Mouse (Mus musculus): ENCODE data around the gene Mad2l1bp. TPM values are rescaled to one million over a fixed set of nuclear protein-coding genes. Genes with fewer than 3 reads are reported as not detected.
A peak's percentile ranks its signal among the peaks of the same experiment; 100 is the strongest.

The Mad2l1bp gene
- polyA plus RNA-seq, 1 experiment, result 18.5 TPM

DNA sequence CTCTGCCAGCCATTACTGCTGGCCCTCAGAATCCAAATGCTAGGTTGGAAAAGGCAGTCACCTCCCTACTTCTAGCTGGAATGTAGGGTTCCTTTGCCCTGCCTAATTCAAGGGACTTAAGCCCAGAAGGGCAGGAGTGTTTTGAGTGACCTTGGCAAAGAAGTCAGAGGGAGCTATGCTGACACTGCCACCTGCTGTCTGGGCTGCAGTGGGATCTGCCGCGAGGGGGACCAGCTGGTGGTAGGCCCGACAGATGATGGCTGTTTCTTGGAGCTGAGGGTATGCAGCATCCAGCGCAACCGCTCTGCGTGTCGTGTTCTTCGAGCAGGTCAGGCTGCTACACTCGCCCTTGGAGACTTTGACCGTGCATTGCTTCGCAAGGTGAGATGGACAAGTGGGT, 13.7 kb upstream of the Mad2l1bp start:
- H3K36me3 ChIP-seq (replicated peaks; ENCODE audit: low read length), result peaks cover 95% of the 10 kb centered on the region
- H3K9me3 ChIP-seq, result no peaks in the 10 kb centered on the region
- H3K27me3 ChIP-seq (replicated peaks), result no peaks in the 10 kb centered on the region
- TF ChIP-seq GATA1 (IDR thresholded peaks at IDR 0.05; ENCODE audit: borderline replicate concordance, low read length), result no peak
- no peak for TF ChIP-seq FLI1 (IDR thresholded peaks at IDR 0.05; ENCODE audit: low read length)
- peaks cover 95% of the 10 kb centered on the region for H3K4me1 ChIP-seq
- peak overlapping the region; percentile 31 for H3K4me3 ChIP-seq (replicated peaks)

DNA sequence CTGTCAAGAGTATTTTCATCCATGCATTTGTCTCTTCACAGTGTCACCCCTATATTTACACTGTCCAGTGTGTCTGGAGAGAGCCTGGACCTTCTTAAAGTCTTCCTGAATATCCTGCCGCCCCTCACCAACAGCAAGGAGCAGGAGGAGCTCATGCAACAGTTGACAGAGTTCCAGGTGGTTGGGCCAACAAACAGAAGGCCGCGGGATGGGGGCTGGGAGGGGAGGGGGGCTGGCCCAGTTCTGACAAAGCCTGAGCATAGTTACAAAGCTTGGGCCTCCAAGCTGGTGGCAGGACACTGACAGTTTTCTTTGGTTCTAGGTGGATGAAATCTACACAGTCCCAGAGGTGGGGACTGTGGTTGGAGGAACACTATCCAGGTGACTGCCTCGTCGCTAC, 12.9 kb upstream of the Mad2l1bp start:
- Histone ChIP-seq H3K9me3 (no peaks in the 10 kb centered on the region), H3K27me3 (replicated peaks) (no peaks in the 10 kb centered on the region), H3K4me1 (peaks cover 97% of the 10 kb centered on the region), H3K36me3 (replicated peaks; ENCODE audit: low read length) (peaks cover 90% of the 10 kb centered on the region), H3K4me3 (replicated peaks) (no peak overlapping the region)
- no peak for TF ChIP-seq GATA1 (IDR thresholded peaks at IDR 0.05; ENCODE audit: borderline replicate concordance, low read length)
- TF ChIP-seq FLI1 (IDR thresholded peaks at IDR 0.05; ENCODE audit: low read length), result no peak

DNA sequence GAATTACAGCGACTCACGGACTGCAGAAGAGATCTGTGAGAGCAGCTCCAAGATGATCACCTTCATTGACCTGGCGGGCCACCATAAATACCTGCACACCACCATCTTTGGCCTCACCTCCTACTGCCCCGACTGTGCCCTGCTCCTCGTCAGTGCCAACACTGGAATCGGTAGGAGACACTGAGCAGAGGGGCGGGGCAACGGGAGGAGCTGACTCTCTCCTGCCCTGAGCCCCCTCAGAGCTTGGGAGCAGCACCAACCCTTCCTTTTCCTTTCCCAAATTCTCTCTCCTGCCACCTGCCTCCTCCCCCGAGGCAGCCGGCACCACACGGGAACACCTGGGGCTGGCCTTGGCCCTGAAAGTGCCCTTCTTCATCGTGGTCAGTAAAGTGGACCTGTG, 12.1 kb upstream of the Mad2l1bp start:
- Histone ChIP-seq H3K36me3 (replicated peaks; ENCODE audit: low read length) (peaks cover 82% of the 10 kb centered on the region), H3K4me3 (replicated peaks) (peak overlapping the region; percentile 24), H3K4me1 (peaks cover 90% of the 10 kb centered on the region), H3K27me3 (replicated peaks) (no peaks in the 10 kb centered on the region), H3K9me3 (no peaks in the 10 kb centered on the region)
- TF ChIP-seq GATA1 (IDR thresholded peaks at IDR 0.05; ENCODE audit: borderline replicate concordance, low read length) (no peak), FLI1 (IDR thresholded peaks at IDR 0.05; ENCODE audit: low read length) (no peak)

DNA sequence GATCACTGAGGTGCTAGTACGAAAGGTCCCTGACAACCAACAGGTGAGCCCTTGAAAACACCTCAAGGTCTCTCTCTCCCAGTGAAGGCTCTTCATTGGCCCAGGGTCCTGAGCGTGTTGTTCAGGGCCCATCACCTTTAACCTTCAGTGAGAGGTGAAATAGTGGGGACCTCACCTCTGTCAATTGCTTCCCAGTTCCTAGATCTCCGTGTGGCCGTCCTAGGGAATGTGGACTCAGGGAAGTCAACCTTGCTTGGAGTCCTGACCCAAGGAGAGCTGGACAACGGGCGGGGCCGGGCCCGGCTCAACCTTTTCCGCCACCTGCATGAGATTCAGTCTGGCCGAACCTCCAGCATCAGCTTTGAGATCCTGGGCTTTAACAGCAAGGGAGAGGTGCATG, 11.4 kb upstream of the Mad2l1bp start:
- TF ChIP-seq FLI1 (IDR thresholded peaks at IDR 0.05; ENCODE audit: low read length) (no peak), GATA1 (IDR thresholded peaks at IDR 0.05; ENCODE audit: borderline replicate concordance, low read length) (no peak)
- peaks cover 89% of the 10 kb centered on the region for H3K4me1 ChIP-seq
- peaks cover 76% of the 10 kb centered on the region for H3K36me3 ChIP-seq (replicated peaks; ENCODE audit: low read length)
- no peaks in the 10 kb centered on the region for H3K9me3 ChIP-seq
- H3K4me3 ChIP-seq (replicated peaks), result no peak overlapping the region
- H3K27me3 ChIP-seq (replicated peaks), result no peaks in the 10 kb centered on the region

DNA sequence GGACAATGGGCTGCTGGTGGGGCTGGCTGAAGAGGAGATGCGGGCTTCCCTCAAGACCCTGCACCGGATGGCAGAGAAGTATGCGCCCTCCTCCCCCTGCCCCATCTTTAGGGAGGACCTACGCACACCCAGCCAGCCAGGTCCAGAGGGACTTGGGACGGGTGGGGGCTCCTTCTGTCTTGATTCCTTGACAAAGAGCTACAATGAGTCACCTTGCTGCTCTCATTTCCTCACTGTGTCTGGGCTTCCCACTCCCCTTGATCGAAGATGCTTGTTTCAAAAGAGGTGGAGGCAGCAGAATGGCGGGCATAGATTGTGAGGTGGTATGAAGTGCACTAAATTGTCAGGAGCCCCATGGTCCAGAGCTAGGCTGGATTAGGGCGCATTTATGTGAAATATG, 10.9 kb upstream of the Mad2l1bp start:
- no peak for TF ChIP-seq FLI1 (IDR thresholded peaks at IDR 0.05; ENCODE audit: low read length)
- no peak for TF ChIP-seq GATA1 (IDR thresholded peaks at IDR 0.05; ENCODE audit: borderline replicate concordance, low read length)
- Histone ChIP-seq H3K9me3 (no peaks in the 10 kb centered on the region), H3K4me3 (replicated peaks) (peak overlapping the region; percentile 18), H3K36me3 (replicated peaks; ENCODE audit: low read length) (peaks cover 71% of the 10 kb centered on the region), H3K4me1 (peaks cover 89% of the 10 kb centered on the region), H3K27me3 (replicated peaks) (no peaks in the 10 kb centered on the region)

DNA sequence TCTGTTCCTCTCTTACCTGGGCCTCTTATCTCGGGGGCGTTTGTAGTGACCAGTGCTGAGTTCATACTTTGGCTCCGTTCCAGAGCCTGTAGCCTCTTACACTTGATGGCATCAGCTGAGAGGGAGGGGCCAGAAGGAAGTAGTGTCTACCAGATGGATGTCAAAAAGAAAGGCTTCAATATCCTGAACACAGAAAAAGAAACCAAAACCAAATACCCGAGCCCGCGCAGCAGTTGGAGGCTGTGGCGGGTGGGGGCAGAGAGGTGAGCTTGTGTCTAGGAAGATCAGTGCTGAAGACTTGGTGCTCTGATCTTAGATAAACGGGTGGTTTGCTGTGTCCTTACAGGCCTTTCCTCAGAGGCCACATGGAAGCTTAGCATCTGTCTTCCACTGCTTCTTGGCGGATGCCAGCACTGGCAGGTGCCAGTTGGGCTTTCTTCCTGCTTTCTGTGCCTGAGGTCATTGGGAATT, 9.6 kb upstream of the Mad2l1bp start:
- TF ChIP-seq FLI1 (IDR thresholded peaks at IDR 0.05; ENCODE audit: low read length), result no peak
- TF ChIP-seq GATA1 (IDR thresholded peaks at IDR 0.05; ENCODE audit: borderline replicate concordance, low read length), result no peak
- no peaks in the 10 kb centered on the region for H3K27me3 ChIP-seq (replicated peaks)
- peaks cover 88% of the 10 kb centered on the region for H3K4me1 ChIP-seq
- peaks cover 58% of the 10 kb centered on the region for H3K36me3 ChIP-seq (replicated peaks; ENCODE audit: low read length)
- no peaks in the 10 kb centered on the region for H3K9me3 ChIP-seq
- peak overlapping the region; percentile 95 for H3K4me3 ChIP-seq (replicated peaks)

DNA sequence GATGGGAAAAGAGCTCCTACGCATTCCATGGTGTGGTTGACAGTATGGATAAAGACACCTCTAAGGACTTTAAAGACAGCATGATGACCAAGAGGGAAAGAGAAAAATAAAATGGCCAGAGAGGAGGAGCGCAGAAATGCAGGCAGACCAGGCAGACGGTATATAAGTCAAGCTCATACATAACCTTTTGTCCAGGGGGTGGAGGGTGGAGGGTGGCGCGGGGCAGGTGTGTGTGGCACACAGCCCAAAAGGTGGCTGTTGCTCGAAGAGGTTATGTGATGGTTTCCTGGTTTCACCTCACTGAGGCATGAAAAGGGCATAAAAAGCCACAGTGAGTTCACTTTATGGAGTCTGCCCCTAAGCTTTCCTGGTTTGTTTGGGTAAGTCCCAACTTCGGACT, 9.2 kb upstream of the Mad2l1bp start:
- TF ChIP-seq GATA1 (IDR thresholded peaks at IDR 0.05; ENCODE audit: borderline replicate concordance, low read length) (no peak), FLI1 (IDR thresholded peaks at IDR 0.05; ENCODE audit: low read length) (no peak)
- Histone ChIP-seq H3K4me3 (replicated peaks) (peak overlapping the region; percentile 95), H3K4me1 (peaks cover 84% of the 10 kb centered on the region), H3K27me3 (replicated peaks) (no peaks in the 10 kb centered on the region), H3K36me3 (replicated peaks; ENCODE audit: low read length) (peaks cover 54% of the 10 kb centered on the region), H3K9me3 (no peaks in the 10 kb centered on the region)

DNA sequence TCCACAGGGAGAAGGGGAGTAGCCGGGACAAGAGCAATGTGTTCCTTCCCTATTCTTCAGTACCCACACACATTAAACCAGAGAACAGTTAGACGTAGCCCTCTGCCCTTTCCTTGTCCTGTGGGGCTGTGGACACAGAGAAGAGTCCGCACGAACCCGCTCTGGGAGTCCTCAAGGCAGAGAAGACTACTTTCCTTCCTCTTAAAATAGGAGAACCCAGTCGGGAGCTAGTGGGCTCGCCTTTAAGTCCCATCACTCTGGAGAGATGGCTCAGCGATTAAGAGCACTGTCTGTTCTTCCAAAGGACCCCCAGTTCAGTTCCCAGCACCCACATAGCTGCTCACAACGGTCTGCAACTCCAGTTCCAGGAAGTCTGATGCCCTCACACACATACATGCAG, 8.4 kb upstream of the Mad2l1bp start:
- Histone ChIP-seq H3K4me1 (peaks cover 84% of the 10 kb centered on the region), H3K36me3 (replicated peaks; ENCODE audit: low read length) (peaks cover 50% of the 10 kb centered on the region), H3K4me3 (replicated peaks) (peak overlapping the region; percentile 95), H3K27me3 (replicated peaks) (no peaks in the 10 kb centered on the region), H3K9me3 (no peaks in the 10 kb centered on the region)
- TF ChIP-seq GATA1 (IDR thresholded peaks at IDR 0.05; ENCODE audit: borderline replicate concordance, low read length) (no peak), FLI1 (IDR thresholded peaks at IDR 0.05; ENCODE audit: low read length) (no peak)

DNA sequence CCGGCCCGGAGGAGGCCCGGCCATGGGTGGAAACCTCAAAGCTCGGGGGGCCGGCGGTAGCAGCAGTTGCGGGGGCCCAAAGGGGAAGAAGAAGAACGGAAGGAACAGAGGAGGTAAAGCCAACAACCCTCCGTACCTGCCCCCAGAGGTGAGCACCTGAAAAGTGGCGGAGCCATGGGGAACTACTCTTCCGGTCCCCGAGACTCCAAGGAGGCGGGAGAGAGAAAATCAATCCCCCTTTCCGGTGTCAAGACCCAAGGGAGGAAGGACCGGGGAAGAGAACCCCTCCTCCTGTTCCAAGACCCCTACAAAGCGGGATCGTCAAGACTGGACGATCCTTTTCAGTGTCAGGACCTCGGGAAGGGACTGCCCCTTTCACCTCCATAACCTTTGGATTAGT, 7.8 kb upstream of the Mad2l1bp start:
- Histone ChIP-seq H3K36me3 (replicated peaks; ENCODE audit: low read length) (peaks cover 44% of the 10 kb centered on the region), H3K4me3 (replicated peaks) (peak overlapping the region; percentile 95), H3K4me1 (peaks cover 84% of the 10 kb centered on the region), H3K9me3 (no peaks in the 10 kb centered on the region), H3K27me3 (replicated peaks) (no peaks in the 10 kb centered on the region)
- TF ChIP-seq FLI1 (IDR thresholded peaks at IDR 0.05; ENCODE audit: low read length), result no peak
- TF ChIP-seq GATA1 (IDR thresholded peaks at IDR 0.05; ENCODE audit: borderline replicate concordance, low read length), result no peak

DNA sequence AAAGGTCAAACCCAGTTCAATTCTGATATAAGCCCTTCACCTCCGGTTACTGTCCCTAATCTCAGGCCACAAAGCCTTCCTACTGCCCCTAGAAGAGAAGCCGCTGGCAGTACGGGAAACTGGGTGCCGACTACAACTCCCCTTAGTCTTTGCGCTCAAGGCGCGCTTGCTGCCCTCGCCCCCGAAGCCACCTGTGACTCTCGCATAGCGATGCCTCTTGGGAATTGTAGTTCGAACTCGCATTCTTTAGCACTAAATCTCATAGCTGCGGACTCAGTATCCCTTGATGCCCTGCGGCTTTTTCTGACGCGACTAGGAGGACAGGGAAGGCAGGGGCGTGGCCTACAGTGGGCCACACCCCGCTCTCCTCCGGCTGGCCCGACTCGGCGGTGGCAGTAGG, 7.3 kb upstream of the Mad2l1bp start, which contains the start of gene Gtpbp2:
Gene Gtpbp2, plus strand, starts transcription at position 347 of the 400 bp plus-strand sequence.
- Histone ChIP-seq H3K27me3 (replicated peaks) (no peaks in the 10 kb centered on the region), H3K4me1 (peaks cover 82% of the 10 kb centered on the region), H3K36me3 (replicated peaks; ENCODE audit: low read length) (peaks cover 39% of the 10 kb centered on the region), H3K9me3 (no peaks in the 10 kb centered on the region), H3K4me3 (replicated peaks) (peak within 1 kb of the TSS; percentile 95)
- TF ChIP-seq FLI1 (IDR thresholded peaks at IDR 0.05; ENCODE audit: low read length) (no peak), GATA1 (IDR thresholded peaks at IDR 0.05; ENCODE audit: borderline replicate concordance, low read length) (no peak)
